Mouse (Mus musculus) Muller cell, postnatal 12 days (primary cell): ENCODE results near the gene Gm21366.
"Not testable (repeated sequence)": the region's sequence is repeated elsewhere in the genome, so short reads cannot be mapped to it uniquely, and the experiment has no call there.

Experiments used
- DNase-seq: peaks from one replicate; pipeline ENCODE4 v3.0.0-alpha.2; 2015; ENCODE audit errors: inconsistent ontology term

Gm21366 gene

DNA sequence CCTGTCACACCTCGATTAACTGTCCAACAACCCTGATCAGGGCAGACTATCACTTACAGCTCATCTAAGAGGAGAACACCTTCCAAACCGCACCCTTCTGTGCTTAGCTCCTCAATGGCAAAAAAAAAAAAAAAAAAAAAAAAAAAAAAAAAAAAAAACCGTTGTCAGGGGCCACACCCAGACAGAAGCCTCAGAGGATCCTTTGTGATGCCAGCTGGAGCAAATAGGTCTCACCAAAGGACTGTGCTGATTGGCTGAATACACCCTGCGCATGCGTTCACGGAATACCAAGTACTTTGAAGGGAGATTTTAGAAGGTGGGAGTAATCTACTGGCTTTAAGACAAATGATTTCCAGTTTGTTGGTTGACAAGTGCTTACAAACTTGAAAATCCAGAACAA, at the start of gene Gm21366:
TSS of gene Gm21366 (minus strand) at position 101 of the 400 bp plus-strand sequence.
- not testable (repeated sequence) for DNase-seq
